Mouse (Mus musculus): Measurements from ENCODE around the gene Psme4. TPM values are rescaled to one million over a fixed set of nuclear protein-coding genes. Genes with fewer than 3 reads are reported as not detected.

Psme4 gene
- 34.2 and 39.2 TPM in 2 replicates for polyA plus RNA-seq (2014; fragmentation: Nextera tagmentation; extraction: Ambion mirVana)

DNA sequence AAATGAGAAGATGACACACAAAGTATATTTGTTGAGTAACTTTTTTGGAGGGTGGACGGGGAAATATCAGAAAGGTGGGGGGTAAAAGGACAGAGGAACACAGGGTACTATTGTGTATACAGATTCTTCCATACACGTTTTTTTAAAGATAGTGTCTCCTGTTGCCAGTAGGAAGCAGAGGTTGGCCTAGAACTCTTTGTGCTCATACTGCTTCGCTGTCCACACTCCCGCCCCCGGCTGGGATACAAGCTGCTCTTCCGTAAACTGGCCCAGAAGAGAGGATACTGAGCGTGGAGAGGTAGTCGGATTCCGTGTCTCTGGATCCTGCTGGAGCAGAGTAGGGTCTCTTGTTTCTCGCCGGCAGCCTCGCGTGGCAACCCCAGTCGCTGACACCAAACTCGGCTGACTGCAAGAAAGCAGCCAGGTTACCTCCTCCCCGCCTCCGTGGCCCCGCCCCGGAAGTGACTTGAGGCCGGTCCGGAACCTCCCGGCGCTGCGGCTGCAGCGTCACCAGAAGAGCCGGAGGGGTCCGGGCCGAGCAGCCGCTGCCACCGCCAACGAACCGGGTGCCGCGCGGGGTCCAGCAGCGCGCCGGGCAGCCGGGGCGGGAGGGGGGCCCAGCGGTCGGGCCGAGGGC lies at the start of gene Psme4:
Gene Psme4, plus strand, starts transcription at position 460 of the 637 bp plus-strand sequence.
- no peaks in the 10 kb centered on the region for H3K27me3 ChIP-seq (ENCODE audit: control insufficient read depth, insufficient read depth, low read length)
- peak within 1 kb of the TSS; percentile 50 for H3K4me2 ChIP-seq (ENCODE audit: low read depth)
- peak within 1 kb of the TSS; percentile 94 for H3K9ac ChIP-seq (ENCODE audit: low read length)
- WGBS = under 1% methylated on average over 38 of the region's 43 CpGs
- ATAC-seq (ENCODE audit: insufficient read depth, low FRiP score, low TSS enrichment) (peak; percentile 96), DNase-seq (ENCODE audit: low spot score) (peak; percentile 97)
- H3K27ac ChIP-seq (ENCODE audit: low read depth, low read length) = peak within 1 kb of the TSS; percentile 87
- H3K4me3 ChIP-seq (ENCODE audit: low read depth, low read length) = peak within 1 kb of the TSS; percentile 96
- no peaks in the 10 kb centered on the region for H3K36me3 ChIP-seq (ENCODE audit: control insufficient read depth, insufficient read depth, low read length)
- H3K4me1 ChIP-seq (ENCODE audit: control insufficient read depth, insufficient read depth, low read length) = peaks cover 6% of the 10 kb centered on the region; the same call in 1 of the 2 replicates
- H3K9me3 ChIP-seq (ENCODE audit: control insufficient read depth, low read length) = no peaks in the 10 kb centered on the region

DNA sequence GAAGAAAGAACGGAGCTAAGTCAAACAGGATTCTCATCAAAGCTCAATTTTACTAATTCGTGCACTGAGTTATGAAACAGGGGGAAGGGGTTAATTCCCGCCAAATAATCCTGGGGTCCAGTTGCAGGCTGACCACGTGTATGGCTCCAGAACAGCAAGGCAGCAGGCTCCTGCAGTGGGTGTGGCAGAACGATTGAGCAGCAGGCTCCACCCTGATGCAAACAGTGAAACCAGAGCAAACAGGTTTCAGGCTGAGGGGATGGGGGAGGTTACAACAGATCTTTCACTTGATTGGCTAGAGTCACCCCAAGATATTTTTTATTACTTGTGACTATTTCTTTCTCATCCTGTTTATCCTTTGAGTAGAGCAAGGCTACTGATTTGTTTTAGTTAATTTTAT lies 48.1 kb upstream of the Psme4 start:
- Histone ChIP-seq H3K36me3 (ENCODE audit: control insufficient read depth, insufficient read depth, low read length) (no peaks in the 10 kb centered on the region), H3K27me3 (ENCODE audit: control insufficient read depth, insufficient read depth, low read length) (no peaks in the 10 kb centered on the region), H3K4me2 (ENCODE audit: low read depth) (no peak overlapping the region), H3K9me3 (ENCODE audit: control insufficient read depth, low read length) (no peaks in the 10 kb centered on the region), H3K27ac (ENCODE audit: low read depth, low read length) (no peak overlapping the region), H3K9ac (ENCODE audit: low read length) (no peak overlapping the region), H3K4me3 (ENCODE audit: low read depth, low read length) (no peak overlapping the region), H3K4me1 (ENCODE audit: control insufficient read depth, insufficient read depth, low read length) (no peaks in the 10 kb centered on the region)
- 69% methylated on average over 5 of the region's 5 CpGs for WGBS
- ATAC-seq (ENCODE audit: insufficient read depth, low FRiP score, low TSS enrichment) (no peak), DNase-seq (ENCODE audit: low spot score) (no peak)

DNA sequence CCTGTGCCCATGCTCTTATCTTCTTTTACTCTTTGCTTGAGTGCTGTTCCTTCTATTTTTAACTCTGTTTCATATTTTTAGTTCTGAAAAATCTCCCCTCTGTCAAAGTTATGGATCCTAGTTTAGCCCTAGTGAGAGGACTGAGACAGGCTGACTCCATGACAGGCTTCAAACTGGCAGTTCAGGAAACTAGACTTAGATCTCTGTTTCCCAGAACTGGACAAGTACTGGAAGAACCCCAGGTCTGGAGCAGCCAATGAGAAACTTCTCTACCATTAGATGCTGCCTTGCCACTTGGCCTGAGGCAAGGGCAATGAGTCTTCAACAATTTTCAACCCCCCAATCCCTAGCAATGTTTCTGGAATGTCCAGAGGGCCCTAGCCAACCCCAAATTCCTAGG lies 40.8 kb upstream of the Psme4 start:
- no peaks in the 10 kb centered on the region for H3K36me3 ChIP-seq (ENCODE audit: control insufficient read depth, insufficient read depth, low read length)
- H3K4me2 ChIP-seq (ENCODE audit: low read depth) = no peak overlapping the region
- H3K9ac ChIP-seq (ENCODE audit: low read length) = no peak overlapping the region
- H3K27ac ChIP-seq (ENCODE audit: low read depth, low read length) = no peak overlapping the region
- H3K4me1 ChIP-seq (ENCODE audit: control insufficient read depth, insufficient read depth, low read length) = no peaks in the 10 kb centered on the region
- H3K9me3 ChIP-seq (ENCODE audit: control insufficient read depth, low read length) = no peaks in the 10 kb centered on the region
- no peak overlapping the region for H3K4me3 ChIP-seq (ENCODE audit: low read depth, low read length)
- no peak for ATAC-seq (ENCODE audit: insufficient read depth, low FRiP score, low TSS enrichment)
- no peak for DNase-seq (ENCODE audit: low spot score)
- no peaks in the 10 kb centered on the region for H3K27me3 ChIP-seq (ENCODE audit: control insufficient read depth, insufficient read depth, low read length)

DNA sequence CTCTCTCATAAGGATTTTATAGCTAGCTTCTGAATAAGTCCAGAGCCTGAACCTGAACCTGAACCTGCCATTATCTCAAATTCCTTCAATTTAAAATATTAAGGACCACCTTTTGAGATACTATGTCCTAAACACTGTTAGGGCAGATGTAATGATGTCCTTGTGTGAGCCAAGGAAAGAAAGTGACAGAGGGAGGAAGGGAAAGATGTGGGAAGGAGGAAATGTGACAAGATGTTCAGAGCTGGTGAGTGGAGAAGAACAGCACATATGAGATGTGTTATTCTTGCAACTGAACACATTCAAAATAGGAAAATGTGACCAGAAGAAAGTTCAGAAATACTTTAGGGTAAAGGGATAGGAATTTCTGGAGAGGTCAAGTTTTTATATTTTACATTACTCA lies 38.1 kb upstream of the Psme4 start:
- H3K27me3 ChIP-seq (ENCODE audit: control insufficient read depth, insufficient read depth, low read length) = no peaks in the 10 kb centered on the region
- no peak overlapping the region for H3K4me2 ChIP-seq (ENCODE audit: low read depth)
- no peak overlapping the region for H3K27ac ChIP-seq (ENCODE audit: low read depth, low read length)
- ATAC-seq (ENCODE audit: insufficient read depth, low FRiP score, low TSS enrichment) (no peak), DNase-seq (ENCODE audit: low spot score) (no peak)
- H3K36me3 ChIP-seq (ENCODE audit: control insufficient read depth, insufficient read depth, low read length) = no peaks in the 10 kb centered on the region
- H3K4me1 ChIP-seq (ENCODE audit: control insufficient read depth, insufficient read depth, low read length) = no peaks in the 10 kb centered on the region
- H3K9ac ChIP-seq (ENCODE audit: low read length) = no peak overlapping the region
- H3K4me3 ChIP-seq (ENCODE audit: low read depth, low read length) = no peak overlapping the region
- H3K9me3 ChIP-seq (ENCODE audit: control insufficient read depth, low read length) = no peaks in the 10 kb centered on the region

DNA sequence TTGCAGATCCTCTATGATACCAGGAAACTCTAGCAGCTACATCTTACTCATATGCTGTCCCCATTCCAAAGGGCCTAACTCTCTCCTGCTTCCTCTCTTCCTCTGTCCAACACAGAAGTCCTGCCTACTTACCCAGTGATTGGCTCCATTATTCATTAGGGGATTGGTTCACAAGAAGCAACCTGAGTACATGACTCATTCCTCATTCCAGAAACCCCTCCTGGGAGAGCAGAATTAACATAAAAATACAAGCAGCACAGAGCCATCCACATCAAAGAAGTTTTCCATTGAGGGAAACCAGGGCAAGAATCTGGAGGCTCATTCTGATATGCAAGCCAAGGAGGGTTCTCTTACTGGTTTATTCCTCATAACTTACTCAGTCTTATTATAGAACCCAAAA lies 27.5 kb upstream of the Psme4 start:
- ATAC-seq (ENCODE audit: insufficient read depth, low FRiP score, low TSS enrichment) = no peak
- Histone ChIP-seq H3K27ac (ENCODE audit: low read depth, low read length) (no peak overlapping the region), H3K27me3 (ENCODE audit: control insufficient read depth, insufficient read depth, low read length) (no peaks in the 10 kb centered on the region)

DNA sequence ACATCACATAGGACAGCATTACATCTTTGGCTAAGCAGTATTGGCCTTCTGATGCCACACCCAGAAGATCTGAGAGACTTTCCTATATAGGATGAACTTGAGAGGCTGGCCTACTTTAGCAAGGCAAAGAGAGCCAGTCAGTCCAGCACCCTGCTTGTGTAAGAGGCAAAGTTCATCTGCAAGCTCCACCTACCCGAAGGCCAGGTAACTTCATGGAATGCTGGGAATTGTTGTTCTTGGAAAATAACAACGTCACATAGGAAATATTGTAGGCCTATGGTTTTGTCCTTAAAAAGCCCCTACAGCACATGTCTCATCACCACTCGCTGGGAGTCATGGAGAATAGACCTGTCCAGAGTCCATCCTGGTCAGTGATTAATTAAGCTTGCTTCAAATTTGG lies 22.6 kb upstream of the Psme4 start:
- ATAC-seq (ENCODE audit: insufficient read depth, low FRiP score, low TSS enrichment) (no peak), DNase-seq (ENCODE audit: low spot score) (no peak)
- no peak overlapping the region for H3K9ac ChIP-seq (ENCODE audit: low read length)
- H3K4me3 ChIP-seq (ENCODE audit: low read depth, low read length) = no peak overlapping the region
- H3K4me1 ChIP-seq (ENCODE audit: control insufficient read depth, insufficient read depth, low read length) = no peaks in the 10 kb centered on the region
- H3K36me3 ChIP-seq (ENCODE audit: control insufficient read depth, insufficient read depth, low read length) = no peaks in the 10 kb centered on the region
- H3K9me3 ChIP-seq (ENCODE audit: control insufficient read depth, low read length) = no peaks in the 10 kb centered on the region
- no peak overlapping the region for H3K4me2 ChIP-seq (ENCODE audit: low read depth)
- 86% methylated on average over 3 of the region's 3 CpGs for WGBS
- no peaks in the 10 kb centered on the region for H3K27me3 ChIP-seq (ENCODE audit: control insufficient read depth, insufficient read depth, low read length)
- H3K27ac ChIP-seq (ENCODE audit: low read depth, low read length) = no peak overlapping the region

More for the DNA sequence above, 27.5 kb upstream of the Psme4 start:
- Histone ChIP-seq H3K36me3 (ENCODE audit: control insufficient read depth, insufficient read depth, low read length) (no peaks in the 10 kb centered on the region), H3K4me2 (ENCODE audit: low read depth) (no peak overlapping the region), H3K4me3 (ENCODE audit: low read depth, low read length) (no peak overlapping the region), H3K9ac (ENCODE audit: low read length) (no peak overlapping the region), H3K9me3 (ENCODE audit: control insufficient read depth, low read length) (no peaks in the 10 kb centered on the region), H3K4me1 (ENCODE audit: control insufficient read depth, insufficient read depth, low read length) (no peaks in the 10 kb centered on the region)
- no peak for DNase-seq (ENCODE audit: low spot score)

DNA sequence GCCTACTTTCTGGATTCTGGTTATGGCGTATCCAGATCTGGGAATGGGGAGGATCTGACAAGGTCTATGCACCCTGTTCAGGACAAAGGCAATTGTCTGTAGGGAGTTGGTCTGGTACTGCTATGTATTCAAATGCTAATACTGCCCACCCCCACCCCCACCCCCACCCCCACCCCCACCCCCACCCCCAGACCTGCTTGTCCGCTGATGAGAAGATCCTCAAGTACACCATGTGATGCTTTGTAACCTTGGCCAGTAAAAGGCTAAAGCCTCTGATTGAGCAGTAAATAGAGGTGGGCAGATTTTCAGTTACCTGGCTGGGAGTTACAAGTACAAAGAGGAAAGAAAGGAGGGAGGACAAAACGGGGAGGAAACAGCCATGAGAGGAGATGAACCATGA lies 21.9 kb upstream of the Psme4 start:
- Histone ChIP-seq H3K27me3 (ENCODE audit: control insufficient read depth, insufficient read depth, low read length) (no peaks in the 10 kb centered on the region), H3K36me3 (ENCODE audit: control insufficient read depth, insufficient read depth, low read length) (no peaks in the 10 kb centered on the region), H3K4me2 (ENCODE audit: low read depth) (no peak overlapping the region), H3K9me3 (ENCODE audit: control insufficient read depth, low read length) (no peaks in the 10 kb centered on the region), H3K4me3 (ENCODE audit: low read depth, low read length) (no peak overlapping the region), H3K27ac (ENCODE audit: low read depth, low read length) (no peak overlapping the region), H3K4me1 (ENCODE audit: control insufficient read depth, insufficient read depth, low read length) (no peaks in the 10 kb centered on the region), H3K9ac (ENCODE audit: low read length) (no peak overlapping the region)
- WGBS = 23% methylated on average over 3 of the region's 3 CpGs
- DNase-seq (ENCODE audit: low spot score) (no peak), ATAC-seq (ENCODE audit: insufficient read depth, low FRiP score, low TSS enrichment) (peak; percentile 63; the same call in 1 of the 2 replicates)

DNA sequence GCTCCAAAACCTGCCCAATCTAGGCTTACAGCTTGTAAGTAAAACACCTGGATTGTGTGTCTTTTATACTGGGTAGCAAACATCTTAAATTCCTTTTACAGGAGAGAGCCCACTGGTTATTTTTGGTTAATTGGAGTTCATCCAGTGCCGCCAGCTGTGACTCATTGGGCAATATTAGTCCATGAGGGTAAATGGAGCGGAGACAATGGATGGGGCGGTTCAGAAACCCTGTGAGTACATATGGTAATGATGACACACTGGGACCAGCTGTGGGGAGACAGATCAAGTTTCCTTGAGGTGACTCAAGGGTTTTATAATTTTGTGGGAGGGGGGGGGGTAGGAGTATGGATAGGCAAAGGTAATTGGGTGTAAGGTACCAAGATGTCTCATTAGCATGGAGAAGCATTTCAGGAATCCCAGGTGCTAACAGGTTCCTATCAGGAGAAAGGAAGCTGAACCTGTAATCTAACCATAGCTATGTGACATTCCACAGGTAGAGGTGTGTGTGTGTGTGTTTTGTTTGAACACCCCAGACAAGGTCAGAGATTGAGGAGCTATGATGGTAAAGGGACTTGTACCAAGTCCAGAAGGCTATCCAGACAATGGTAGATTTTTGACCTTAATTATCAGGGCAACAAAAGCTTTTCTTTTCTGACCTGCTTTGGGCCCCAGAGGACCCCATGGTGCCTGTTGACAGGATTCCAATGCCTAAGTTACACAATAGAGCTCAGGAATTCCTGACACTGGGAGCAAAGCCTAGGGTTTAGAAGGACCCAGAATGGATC lies 21.3 kb upstream of the Psme4 start:
- Histone ChIP-seq H3K27ac (ENCODE audit: low read depth, low read length) (no peak overlapping the region), H3K27me3 (ENCODE audit: control insufficient read depth, insufficient read depth, low read length) (no peaks in the 10 kb centered on the region), H3K9ac (ENCODE audit: low read length) (no peak overlapping the region), H3K4me2 (ENCODE audit: low read depth) (no peak overlapping the region), H3K4me3 (ENCODE audit: low read depth, low read length) (no peak overlapping the region), H3K4me1 (ENCODE audit: control insufficient read depth, insufficient read depth, low read length) (no peaks in the 10 kb centered on the region; the same call in 1 of the 2 replicates), H3K36me3 (ENCODE audit: control insufficient read depth, insufficient read depth, low read length) (no peaks in the 10 kb centered on the region), H3K9me3 (ENCODE audit: control insufficient read depth, low read length) (no peaks in the 10 kb centered on the region)
- 0 out of 2 replicates have a peak, but pooled peaks have one; percentile 56 for ATAC-seq (ENCODE audit: insufficient read depth, low FRiP score, low TSS enrichment)
- peak; percentile 33 for DNase-seq (ENCODE audit: low spot score)
- WGBS = 21% methylated on average over 3 of the region's 3 CpGs

DNA sequence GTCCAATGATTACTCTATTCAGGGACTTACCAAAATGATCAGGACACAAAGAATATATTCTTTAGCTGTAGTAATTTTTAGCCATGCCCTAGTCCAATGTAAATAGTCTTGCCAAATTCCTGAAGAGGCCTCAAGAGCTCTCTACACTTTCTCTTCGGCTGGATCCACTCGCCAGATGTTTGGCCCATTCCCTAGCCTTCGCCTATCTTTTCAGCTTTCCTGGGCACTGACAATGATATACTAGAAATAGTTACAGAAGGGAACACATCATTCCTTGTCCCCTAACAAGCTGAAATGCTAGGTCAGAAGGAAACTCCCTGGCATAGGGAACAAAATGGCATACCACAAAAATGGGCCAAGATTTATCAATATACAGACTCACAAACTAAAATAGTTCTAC lies 18.6 kb upstream of the Psme4 start:
- 79% methylated on average over 3 of the region's 3 CpGs for WGBS
- no peaks in the 10 kb centered on the region; the same call in 1 of the 2 replicates for H3K4me1 ChIP-seq (ENCODE audit: control insufficient read depth, insufficient read depth, low read length)

More for the DNA sequence above, 18.6 kb upstream of the Psme4 start:
- Histone ChIP-seq H3K27me3 (ENCODE audit: control insufficient read depth, insufficient read depth, low read length) (no peaks in the 10 kb centered on the region), H3K9me3 (ENCODE audit: control insufficient read depth, low read length) (no peaks in the 10 kb centered on the region), H3K36me3 (ENCODE audit: control insufficient read depth, insufficient read depth, low read length) (no peaks in the 10 kb centered on the region), H3K9ac (ENCODE audit: low read length) (no peak overlapping the region), H3K4me2 (ENCODE audit: low read depth) (no peak overlapping the region), H3K27ac (ENCODE audit: low read depth, low read length) (no peak overlapping the region), H3K4me3 (ENCODE audit: low read depth, low read length) (no peak overlapping the region)
- ATAC-seq (ENCODE audit: insufficient read depth, low FRiP score, low TSS enrichment) (no peak), DNase-seq (ENCODE audit: low spot score) (no peak)

All from neural tube, embryonic 11.5 days (tissue).